Mouse (Mus musculus) bone marrow macrophage, adult 2 months (primary cell): ENCODE results near the gene Agl.

Source experiments
- CTCF ChIP-seq: IDR thresholded peaks from 2 replicates; pipeline ENCODE4 v1.5.1; 2012; ENCODE audit warnings: low read depth, mild to moderate bottlenecking, low read length, moderate library complexity
- POLR2A ChIP-seq: IDR thresholded peaks from 2 replicates; pipeline ENCODE4 v1.6.1; 2012; ENCODE audit warnings: mild to moderate bottlenecking, low read depth, low read length, borderline replicate concordance

GRCm38 (mm10) chr3:116857611-116858010 lies 49.6 kb upstream of the Agl start:
- TF ChIP-seq CTCF (no peak), POLR2A (no peak)
